Mouse (Mus musculus) urinary bladder, postnatal 36 days (tissue): ENCODE data around the gene Gspt1.
"Not testable (repeated sequence)": the region's sequence is repeated elsewhere in the genome, so short reads cannot be mapped to it uniquely, and the experiment has no call there.

Experiments
- DNase-seq, 2 experiments: peaks; one replicate each; pipeline ENCODE4 v3.0.0; 2022; ENCODE audit warnings: low spot score in 2 of 2, mixed read lengths in 1 of 2

Gspt1 gene

GRCm38 (mm10) chr16:11253898-11254722 lies at the start of gene Gspt1:
TSS of gene Gspt1 (minus strand) at chr16:11254325.
- DNase-seq = peak; percentile 97 to 99

GRCm38 (mm10) chr16:11303741-11304140 lies 49.6 kb upstream of the Gspt1 start:
- DNase-seq = no peak

GRCm38 (mm10) chr16:11297700-11298099 lies 43.6 kb upstream of the Gspt1 start:
- DNase-seq = peak in 1 of 2 experiments; percentile 31

GRCm38 (mm10) chr16:11295583-11295982 lies 41.5 kb upstream of the Gspt1 start:
- not testable (repeated sequence) for DNase-seq

- not testable (repeated sequence) for DNase-seq
These were observed 34.7 kb upstream of the Gspt1 start for GRCm38 (mm10) chr16:11288873-11289272.

GRCm38 (mm10) chr16:11285949-11286348 lies 31.8 kb upstream of the Gspt1 start:
- no peak for DNase-seq

- DNase-seq = no peak
These were observed 30.8 kb upstream of the Gspt1 start for GRCm38 (mm10) chr16:11284881-11285280.

- no peak for DNase-seq
These were observed 28.6 kb upstream of the Gspt1 start for GRCm38 (mm10) chr16:11282655-11283232.

GRCm38 (mm10) chr16:11278778-11279177 lies 24.7 kb upstream of the Gspt1 start:
- no peak for DNase-seq

- no peak for DNase-seq
These were observed 22.8 kb upstream of the Gspt1 start for GRCm38 (mm10) chr16:11276888-11277287.

- DNase-seq = no peak
These were observed 16.9 kb upstream of the Gspt1 start for GRCm38 (mm10) chr16:11271073-11271472.

- peak; percentile 9 to 10 for DNase-seq
These were observed 16.5 kb upstream of the Gspt1 start for GRCm38 (mm10) chr16:11270642-11271041.

- DNase-seq = peak; percentile 12 to 22
These were observed 15.7 kb upstream of the Gspt1 start for GRCm38 (mm10) chr16:11269808-11270207.

GRCm38 (mm10) chr16:11266556-11266955 lies 12.4 kb upstream of the Gspt1 start:
- no peak for DNase-seq

- peak; percentile 33 to 52 for DNase-seq
These were observed 9.1 kb upstream of the Gspt1 start for GRCm38 (mm10) chr16:11263266-11263665.

GRCm38 (mm10) chr16:11254723-11255164 lies 619 bp upstream of the Gspt1 start:
- no peak for DNase-seq

GRCm38 (mm10) chr16:11253065-11253831 lies 877 bp downstream of the Gspt1 start:
- DNase-seq = peak; percentile 45 to 49

GRCm38 (mm10) chr16:11247791-11248190 lies 6.3 kb downstream of the Gspt1 start:
- no peak for DNase-seq

GRCm38 (mm10) chr16:11245767-11246166 lies 8.4 kb downstream of the Gspt1 start:
- no peak for DNase-seq

- no peak for DNase-seq
These were observed 11.7 kb downstream of the Gspt1 start for GRCm38 (mm10) chr16:11242401-11242800.

- DNase-seq = no peak
These were observed 36.3 kb downstream of the Gspt1 start for GRCm38 (mm10) chr16:11217801-11218200.
